Mouse (Mus musculus) heart, postnatal 25 days (tissue): ENCODE results near the gene Ssr1. TPM values are rescaled to one million over a fixed set of nuclear protein-coding genes. Genes with fewer than 3 reads are reported as not detected.

Experiments used
- DNase-seq: peaks from one replicate; pipeline ENCODE4 v3.0.0; 2022; ENCODE audit warnings: low spot score
- intact Hi-C: fragments of 180-260 bp; cut with DNase I; formaldehyde crosslinking; loops from one replicate; pipeline ENCODE4 v1.15.1; 2025
- total RNA-seq, 2 experiments: library from RNA; stranded (reverse); gene quantifications; 2 replicates each; pipeline ENCODE4 v1.2.3; 2021

Gene Ssr1
- total RNA-seq, 2 experiments from 2014 or later = 41.8 to 41.9 TPM

- no peak for DNase-seq
- intact Hi-C loops = no loop called here
These were observed 7.9 kb downstream of the Ssr1 start for GRCm38 (mm10) chr13:37986166-37986565.

- no peak for DNase-seq
- intact Hi-C loops = no loop called here
These were observed 13.0 kb downstream of the Ssr1 start for GRCm38 (mm10) chr13:37981063-37981462.

GRCm38 (mm10) chr13:37980346-37980745 lies 13.7 kb downstream of the Ssr1 start:
- intact Hi-C loops = no loop called here
- DNase-seq = no peak

- DNase-seq = no peak
- intact Hi-C loops = no loop called here
These were observed 14.5 kb downstream of the Ssr1 start for GRCm38 (mm10) chr13:37979506-37979905.

- no peak for DNase-seq
- intact Hi-C loops = no loop called here
These were observed 19.3 kb downstream of the Ssr1 start for GRCm38 (mm10) chr13:37974731-37975130.

- DNase-seq = no peak
- intact Hi-C loops = no loop called here
These were observed 20.0 kb downstream of the Ssr1 start for GRCm38 (mm10) chr13:37974036-37974435.

GRCm38 (mm10) chr13:37970887-37971530 lies 23.0 kb downstream of the Ssr1 start:
- DNase-seq = no peak
- intact Hi-C loops = no loop called here

- DNase-seq = no peak
- intact Hi-C loops = no loop called here
These were observed 24.0 kb downstream of the Ssr1 start for GRCm38 (mm10) chr13:37969988-37970387.

GRCm38 (mm10) chr13:37969337-37969736 lies 24.7 kb downstream of the Ssr1 start:
- intact Hi-C loops = no loop called here
- peak; percentile 49 for DNase-seq

- no peak for DNase-seq
- intact Hi-C loops = no loop called here
These were observed 26.5 kb downstream of the Ssr1 start for GRCm38 (mm10) chr13:37967565-37967964.

- DNase-seq = peak; percentile 26
- intact Hi-C loops = no loop called here
These were observed 27.0 kb downstream of the Ssr1 start for GRCm38 (mm10) chr13:37967052-37967437.

- intact Hi-C loops = no loop called here
- no peak for DNase-seq
These were observed 27.6 kb downstream of the Ssr1 start for GRCm38 (mm10) chr13:37966256-37967051.

- intact Hi-C loops = no loop called here
- no peak for DNase-seq
These were observed 28.7 kb downstream of the Ssr1 start for GRCm38 (mm10) chr13:37965126-37965914.

- DNase-seq = no peak
- intact Hi-C loops = no loop called here
These were observed 29.6 kb downstream of the Ssr1 start for GRCm38 (mm10) chr13:37964128-37965087.

GRCm38 (mm10) chr13:37963354-37964007 lies 30.5 kb downstream of the Ssr1 start:
- DNase-seq = peak; percentile 60
- intact Hi-C loops = no loop called here

GRCm38 (mm10) chr13:37962541-37962940 lies 31.5 kb downstream of the Ssr1 start:
- DNase-seq = no peak
- intact Hi-C loops = no loop called here

GRCm38 (mm10) chr13:37959936-37960335 lies 34.1 kb downstream of the Ssr1 start:
- intact Hi-C loops = no loop called here
- DNase-seq = no peak

- no peak for DNase-seq
- intact Hi-C loops = no loop called here
These were observed 34.6 kb downstream of the Ssr1 start for GRCm38 (mm10) chr13:37959239-37959907.
